Mouse (Mus musculus): Measurements from ENCODE around the gene Hoxc8. TPM values are rescaled to one million over a fixed set of nuclear protein-coding genes. Genes with fewer than 3 reads are reported as not detected.

Gene Hoxc8
- polyA plus RNA-seq (2015; fragmentation: Nextera tagmentation; extraction: Ambion mirVana) = not detected in 2 replicates

- ATAC-seq = no peak
- Histone ChIP-seq H3K9me3 (ENCODE audit: control insufficient read depth, low read length) (no peaks in the 10 kb centered on the region), H3K27me3 (replicated peaks; ENCODE audit: control insufficient read depth, insufficient read depth, low read length) (peaks cover 91% of the 10 kb centered on the region), H3K36me3 (ENCODE audit: control insufficient read depth, insufficient read depth) (no peaks in the 10 kb centered on the region), H3K27ac (ENCODE audit: low read length) (no peak within 1 kb of the TSS), H3K4me3 (replicated peaks; ENCODE audit: low read length) (no peak within 1 kb of the TSS), H3K9ac (replicated peaks; ENCODE audit: low read depth, low read length) (no peak within 1 kb of the TSS), H3K4me2 (ENCODE audit: low read length) (no peak within 1 kb of the TSS), H3K4me1 (replicated peaks; ENCODE audit: control insufficient read depth, insufficient read depth, low read length) (peaks cover 5% of the 10 kb centered on the region)
- WGBS = under 1% methylated on average over 61 of the region's 69 CpGs
Measured at GRCm38 (mm10) chr15:102990461-102991397, at the start of gene Hoxc8. Hoxc8 (plus strand) TSS chr15:102990607.

GRCm38 (mm10) chr15:102942739-102943467 lies 47.5 kb upstream of the Hoxc8 start:
- no peak overlapping the region for H3K27ac ChIP-seq (ENCODE audit: low read length)
- H3K4me3 ChIP-seq (replicated peaks; ENCODE audit: low read length) = peak overlapping the region; percentile 13
- peaks cover 87% of the 10 kb centered on the region for H3K27me3 ChIP-seq (replicated peaks; ENCODE audit: control insufficient read depth, insufficient read depth, low read length)
- under 1% methylated on average over 53 of the region's 53 CpGs for WGBS
- no peak for ATAC-seq
- peaks cover 4% of the 10 kb centered on the region; the same call in 1 of the 2 replicates for H3K4me1 ChIP-seq (replicated peaks; ENCODE audit: control insufficient read depth, insufficient read depth, low read length)
- H3K9me3 ChIP-seq (ENCODE audit: control insufficient read depth, low read length) = no peaks in the 10 kb centered on the region
- H3K9ac ChIP-seq (replicated peaks; ENCODE audit: low read depth, low read length) = no peak overlapping the region
- peak overlapping the region; percentile 27 for H3K4me2 ChIP-seq (ENCODE audit: low read length)
- no peaks in the 10 kb centered on the region for H3K36me3 ChIP-seq (ENCODE audit: control insufficient read depth, insufficient read depth)

GRCm38 (mm10) chr15:102943468-102943813 lies 47.0 kb upstream of the Hoxc8 start:
- WGBS = 1% methylated on average over 5 of the region's 5 CpGs
- H3K9me3 ChIP-seq (ENCODE audit: control insufficient read depth, low read length) = no peaks in the 10 kb centered on the region
- peaks cover 87% of the 10 kb centered on the region for H3K27me3 ChIP-seq (replicated peaks; ENCODE audit: control insufficient read depth, insufficient read depth, low read length)
- peaks cover 4% of the 10 kb centered on the region; the same call in 1 of the 2 replicates for H3K4me1 ChIP-seq (replicated peaks; ENCODE audit: control insufficient read depth, insufficient read depth, low read length)
- no peak overlapping the region for H3K27ac ChIP-seq (ENCODE audit: low read length)
- no peak overlapping the region for H3K4me2 ChIP-seq (ENCODE audit: low read length)
- H3K36me3 ChIP-seq (ENCODE audit: control insufficient read depth, insufficient read depth) = no peaks in the 10 kb centered on the region
- H3K9ac ChIP-seq (replicated peaks; ENCODE audit: low read depth, low read length) = no peak overlapping the region
- H3K4me3 ChIP-seq (replicated peaks; ENCODE audit: low read length) = no peak overlapping the region
- no peak for ATAC-seq

GRCm38 (mm10) chr15:102945185-102946077 lies 45.0 kb upstream of the Hoxc8 start:
- ATAC-seq = no peak
- 11% methylated on average over 22 of the region's 22 CpGs for WGBS
- Histone ChIP-seq H3K4me3 (replicated peaks; ENCODE audit: low read length) (no peak overlapping the region), H3K4me2 (ENCODE audit: low read length) (no peak overlapping the region), H3K36me3 (ENCODE audit: control insufficient read depth, insufficient read depth) (no peaks in the 10 kb centered on the region), H3K9me3 (ENCODE audit: control insufficient read depth, low read length) (no peaks in the 10 kb centered on the region), H3K27me3 (replicated peaks; ENCODE audit: control insufficient read depth, insufficient read depth, low read length) (peaks cover 84% of the 10 kb centered on the region), H3K27ac (ENCODE audit: low read length) (no peak overlapping the region), H3K9ac (replicated peaks; ENCODE audit: low read depth, low read length) (no peak overlapping the region), H3K4me1 (replicated peaks; ENCODE audit: control insufficient read depth, insufficient read depth, low read length) (peaks cover 4% of the 10 kb centered on the region; the same call in 1 of the 2 replicates)

- peaks cover 87% of the 10 kb centered on the region for H3K27me3 ChIP-seq (replicated peaks; ENCODE audit: control insufficient read depth, insufficient read depth, low read length)
- no peak overlapping the region for H3K4me3 ChIP-seq (replicated peaks; ENCODE audit: low read length)
- WGBS = under 1% methylated on average over 9 of the region's 9 CpGs
Measured at GRCm38 (mm10) chr15:102947276-102947675, 43.1 kb upstream of the Hoxc8 start.

GRCm38 (mm10) chr15:102948842-102949241 lies 41.6 kb upstream of the Hoxc8 start:
- Histone ChIP-seq H3K36me3 (ENCODE audit: control insufficient read depth, insufficient read depth) (no peaks in the 10 kb centered on the region), H3K9ac (replicated peaks; ENCODE audit: low read depth, low read length) (no peak overlapping the region), H3K27ac (ENCODE audit: low read length) (no peak overlapping the region), H3K4me2 (ENCODE audit: low read length) (no peak overlapping the region), H3K4me3 (replicated peaks; ENCODE audit: low read length) (no peak overlapping the region), H3K4me1 (replicated peaks; ENCODE audit: control insufficient read depth, insufficient read depth, low read length) (no peaks in the 10 kb centered on the region), H3K27me3 (replicated peaks; ENCODE audit: control insufficient read depth, insufficient read depth, low read length) (peaks cover 93% of the 10 kb centered on the region), H3K9me3 (ENCODE audit: control insufficient read depth, low read length) (no peaks in the 10 kb centered on the region)
- no peak for ATAC-seq
- WGBS = 7% methylated on average over 2 of the region's 2 CpGs

More at GRCm38 (mm10) chr15:102947276-102947675, 43.1 kb upstream of the Hoxc8 start:
- Histone ChIP-seq H3K4me1 (replicated peaks; ENCODE audit: control insufficient read depth, insufficient read depth, low read length) (peaks cover 4% of the 10 kb centered on the region; the same call in 1 of the 2 replicates), H3K36me3 (ENCODE audit: control insufficient read depth, insufficient read depth) (no peaks in the 10 kb centered on the region), H3K4me2 (ENCODE audit: low read length) (no peak overlapping the region), H3K27ac (ENCODE audit: low read length) (no peak overlapping the region), H3K9ac (replicated peaks; ENCODE audit: low read depth, low read length) (no peak overlapping the region), H3K9me3 (ENCODE audit: control insufficient read depth, low read length) (no peaks in the 10 kb centered on the region)
- no peak for ATAC-seq

GRCm38 (mm10) chr15:102949696-102950095 lies 40.7 kb upstream of the Hoxc8 start:
- H3K9ac ChIP-seq (replicated peaks; ENCODE audit: low read depth, low read length) = no peak overlapping the region
- H3K4me3 ChIP-seq (replicated peaks; ENCODE audit: low read length) = no peak overlapping the region
- no peaks in the 10 kb centered on the region for H3K9me3 ChIP-seq (ENCODE audit: control insufficient read depth, low read length)
- peaks cover 93% of the 10 kb centered on the region for H3K27me3 ChIP-seq (replicated peaks; ENCODE audit: control insufficient read depth, insufficient read depth, low read length)
- H3K4me2 ChIP-seq (ENCODE audit: low read length) = no peak overlapping the region
- H3K4me1 ChIP-seq (replicated peaks; ENCODE audit: control insufficient read depth, insufficient read depth, low read length) = no peaks in the 10 kb centered on the region
- no peak for ATAC-seq
- WGBS = 1% methylated on average over 20 of the region's 20 CpGs
- H3K27ac ChIP-seq (ENCODE audit: low read length) = no peak overlapping the region
- no peaks in the 10 kb centered on the region for H3K36me3 ChIP-seq (ENCODE audit: control insufficient read depth, insufficient read depth)

GRCm38 (mm10) chr15:102950877-102951276 lies 39.5 kb upstream of the Hoxc8 start:
- Histone ChIP-seq H3K4me2 (ENCODE audit: low read length) (no peak overlapping the region), H3K27me3 (replicated peaks; ENCODE audit: control insufficient read depth, insufficient read depth, low read length) (peaks cover 86% of the 10 kb centered on the region), H3K4me3 (replicated peaks; ENCODE audit: low read length) (no peak overlapping the region), H3K9me3 (ENCODE audit: control insufficient read depth, low read length) (no peaks in the 10 kb centered on the region), H3K36me3 (ENCODE audit: control insufficient read depth, insufficient read depth) (no peaks in the 10 kb centered on the region), H3K4me1 (replicated peaks; ENCODE audit: control insufficient read depth, insufficient read depth, low read length) (no peaks in the 10 kb centered on the region), H3K27ac (ENCODE audit: low read length) (no peak overlapping the region), H3K9ac (replicated peaks; ENCODE audit: low read depth, low read length) (no peak overlapping the region)
- no peak for ATAC-seq
- 17% methylated on average over 2 of the region's 2 CpGs for WGBS
